Comparison of ENCODE assay signal across 27 mouse cellular contexts in the genomic region with DNA sequence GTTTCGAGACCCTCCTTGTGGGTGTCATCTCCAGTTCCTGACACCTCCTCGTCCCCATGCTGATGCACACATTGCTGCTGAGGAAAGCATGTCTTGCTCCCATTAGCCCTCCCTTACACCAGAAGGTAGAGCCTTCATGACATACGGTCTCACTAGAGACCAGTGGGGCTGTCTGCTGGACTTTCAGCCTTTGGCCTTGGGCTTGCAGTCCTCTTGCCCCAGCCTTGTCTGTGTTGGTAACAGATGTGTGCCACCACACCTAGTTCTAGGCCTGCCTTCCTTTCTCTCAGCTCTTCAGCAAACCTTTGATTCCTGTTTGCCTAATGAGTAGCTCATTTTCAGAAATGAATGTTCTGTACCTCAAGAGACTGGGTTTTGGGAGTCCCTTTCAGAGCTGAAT. TPM values are rescaled to one million over a fixed set of nuclear protein-coding genes. Genes with fewer than 3 reads are reported as not detected.
DNase-seq lines count a peak whose midpoint lies in the region; ATAC-seq and TF ChIP-seq lines count a peak whose summit lies in the region.
"Had no signal": no experiment of that assay in that cellular context is flagged by ENCODE, and none has a peak within 500 bp of the region (broad histone marks: within the 10 kb centered on the region; RNA-seq: fewer than 3 reads in every experiment).

No protein-coding gene starts in this region.

- no peak for TF ChIP-seq EP300 in stomach, postnatal 0 days (optimal IDR thresholded peaks at IDR 0.05)

- DNase-seq in kidney, adult 11 months, result peak; percentile 44
- no peak for DNase-seq in kidney, postnatal 10 days
- no peak for DNase-seq in kidney, postnatal 0 days (ENCODE audit: low spot score)
- no peak for DNase-seq in heart, adult 18-20 months
- DNase-seq in stomach, postnatal 0 days (ENCODE audit: low spot score), result no peak
- DNase-seq: adrenal gland, postnatal 14 days; cerebellum, adult 11-12 months; cerebellum, adult 9-10 months; cerebellum, postnatal 25 days; gastrocnemius, adult 2 months; gastrocnemius, postnatal 25 days; heart, postnatal 10 days; heart, postnatal 4 days had no signal

- H3K27me3 ChIP-seq in kidney, embryonic 14.5 days (ENCODE audit: control insufficient read depth, insufficient read depth, low read length), result no peaks in the 10 kb centered on the region
- no peaks in the 10 kb centered on the region for H3K27me3 ChIP-seq in kidney, embryonic 16.5 days (ENCODE audit: insufficient read depth, low read length)
- no peaks in the 10 kb centered on the region for H3K27me3 ChIP-seq in kidney, postnatal 0 days (ENCODE audit: insufficient read depth, low read length)
- no peaks in the 10 kb centered on the region for H3K27me3 ChIP-seq in stomach, postnatal 0 days (ENCODE audit: control insufficient read depth, insufficient read depth, low read length)
- H3K27me3 ChIP-seq: embryonic facial prominence, embryonic 15.5 days; hindbrain, embryonic 13.5 days; Patski had no signal

- peaks cover 6% of the 10 kb centered on the region; the same call in 1 of the 2 replicates for H3K4me1 ChIP-seq in kidney, embryonic 14.5 days (ENCODE audit: control insufficient read depth, insufficient read depth, low read length)
- H3K4me1 ChIP-seq in kidney, embryonic 16.5 days (ENCODE audit: insufficient read depth, low read length), result peaks cover 31% of the 10 kb centered on the region
- H3K4me1 ChIP-seq in kidney, postnatal 0 days (replicated peaks; ENCODE audit: insufficient read depth, low read length), result peaks cover 18% of the 10 kb centered on the region; the same call in 1 of the 2 replicates
- no peaks in the 10 kb centered on the region for H3K4me1 ChIP-seq in stomach, postnatal 0 days (replicated peaks; ENCODE audit: control insufficient read depth, insufficient read depth)

- no peak overlapping the region for H3K9ac ChIP-seq in kidney, embryonic 14.5 days (ENCODE audit: low read depth, low read length)
- 0 out of 2 replicates have a peak overlapping the region, but pooled peaks have one; percentile 26 for H3K9ac ChIP-seq in kidney, embryonic 16.5 days (replicated peaks; ENCODE audit: low read length)
- no peak overlapping the region for H3K9ac ChIP-seq in kidney, postnatal 0 days (ENCODE audit: low read depth, low read length)
- no peak overlapping the region for H3K9ac ChIP-seq in stomach, postnatal 0 days (ENCODE audit: low read length)
- H3K9ac ChIP-seq: embryonic facial prominence, embryonic 15.5 days had no signal

- no peak for TF ChIP-seq CTCF in kidney, postnatal 0 days (IDR thresholded peaks at IDR 0.05; ENCODE audit: low read depth)
- TF ChIP-seq CTCF in stomach, postnatal 0 days (IDR thresholded peaks at IDR 0.05; ENCODE audit: low read depth), result no peak

- WGBS in kidney, embryonic 14.5 days, result 89% methylated on average over 3 of the region's 3 CpGs
- WGBS in kidney, embryonic 16.5 days, result 84% methylated on average over 3 of the region's 3 CpGs
- WGBS in kidney, postnatal 0 days, result 88% methylated on average over 3 of the region's 3 CpGs
- 86% methylated on average over 3 of the region's 3 CpGs for WGBS in stomach, postnatal 0 days

- H3K27ac ChIP-seq in kidney, embryonic 14.5 days (ENCODE audit: low read depth, low read length), result no peak overlapping the region
- peak overlapping the region; percentile 48; the same call in 1 of the 2 replicates for H3K27ac ChIP-seq in kidney, embryonic 16.5 days (ENCODE audit: low read length)
- 0 out of 2 replicates have a peak overlapping the region, but pooled peaks have one; percentile 27 for H3K27ac ChIP-seq in kidney, postnatal 0 days
- H3K27ac ChIP-seq in stomach, postnatal 0 days (replicated peaks), result no peak overlapping the region
- H3K27ac ChIP-seq: embryonic facial prominence, embryonic 15.5 days; gastrocnemius, adult 2 months had no signal

- H3K4me3 ChIP-seq in kidney, embryonic 14.5 days (ENCODE audit: low read length), result no peak overlapping the region
- no peak overlapping the region for H3K4me3 ChIP-seq in kidney, embryonic 16.5 days (ENCODE audit: low read length)
- H3K4me3 ChIP-seq in kidney, postnatal 0 days (replicated peaks; ENCODE audit: low read depth, low read length), result no peak overlapping the region
- H3K4me3 ChIP-seq in stomach, postnatal 0 days (ENCODE audit: low read depth, low read length), result no peak overlapping the region
- H3K4me3 ChIP-seq: embryonic facial prominence, embryonic 15.5 days; erythroblast, embryonic 14.5 days; forebrain, embryonic 10.5 days; gastrocnemius, adult 2 months; heart, embryonic 10.5 days; hindbrain, embryonic 13.5 days had no signal

- peaks cover 2% of the 10 kb centered on the region; the same call in 1 of the 2 replicates for H3K36me3 ChIP-seq in kidney, embryonic 14.5 days (ENCODE audit: control insufficient read depth, insufficient read depth, low read length)
- 0 out of 2 replicates have a peak, but pooled peaks cover 2% of the 10 kb centered on the region for H3K36me3 ChIP-seq in kidney, embryonic 16.5 days (ENCODE audit: insufficient read depth, low read length)
- H3K36me3 ChIP-seq in kidney, postnatal 0 days (ENCODE audit: insufficient read depth, low read length), result no peaks in the 10 kb centered on the region
- H3K36me3 ChIP-seq in stomach, postnatal 0 days (ENCODE audit: control insufficient read depth, insufficient read depth, low read length), result no peaks in the 10 kb centered on the region
- H3K36me3 ChIP-seq: embryonic facial prominence, embryonic 15.5 days; forebrain, embryonic 10.5 days; heart, embryonic 10.5 days had no signal

- no peaks in the 10 kb centered on the region for H3K9me3 ChIP-seq in kidney, embryonic 14.5 days (ENCODE audit: control insufficient read depth, low read length)
- no peaks in the 10 kb centered on the region for H3K9me3 ChIP-seq in kidney, embryonic 16.5 days (ENCODE audit: low read length)
- no peaks in the 10 kb centered on the region for H3K9me3 ChIP-seq in kidney, postnatal 0 days (replicated peaks; ENCODE audit: low read length)
- H3K9me3 ChIP-seq in stomach, postnatal 0 days (ENCODE audit: control insufficient read depth, low read length), result no peaks in the 10 kb centered on the region
- H3K9me3 ChIP-seq: embryonic facial prominence, embryonic 15.5 days; forebrain, embryonic 10.5 days; heart, embryonic 10.5 days; hindbrain, embryonic 13.5 days had no signal

- no peak overlapping the region for H3K4me2 ChIP-seq in kidney, embryonic 14.5 days (replicated peaks; ENCODE audit: low read depth, low read length)
- H3K4me2 ChIP-seq in kidney, embryonic 16.5 days (replicated peaks; ENCODE audit: low read depth, low read length), result no peak overlapping the region
- no peak overlapping the region for H3K4me2 ChIP-seq in kidney, postnatal 0 days (ENCODE audit: low read length)
- H3K4me2 ChIP-seq in stomach, postnatal 0 days (replicated peaks; ENCODE audit: low read depth), result no peak overlapping the region
- H3K4me2 ChIP-seq: embryonic facial prominence, embryonic 15.5 days; hindbrain, embryonic 13.5 days had no signal

- no peak for ATAC-seq in kidney, embryonic 14.5 days (ENCODE audit: low FRiP score, low TSS enrichment)
- no peak for ATAC-seq in kidney, embryonic 16.5 days (ENCODE audit: low FRiP score, low TSS enrichment)
- no peak for ATAC-seq in kidney, postnatal 0 days (replicated peaks; ENCODE audit: low FRiP score, low read depth)
- no peak for ATAC-seq in stomach, postnatal 0 days (ENCODE audit: low FRiP score, low TSS enrichment)
- ATAC-seq: activated CD4-positive, CD25-positive, alpha-beta regulatory T cell, adult 4 months; Patski had no signal

RNA-seq across cellular contexts. Expression of gene Snx29, which starts 45.7 kb away (rescaled TPM):
- 8.6 and 17.7 TPM in 2 replicates for polyA plus RNA-seq in kidney, embryonic 14.5 days (2014; fragmentation: Nextera tagmentation; extraction: Ambion mirVana)
- 15.7 and 23.2 TPM in 2 replicates for polyA plus RNA-seq in kidney, embryonic 16.5 days (2015; fragmentation: Nextera tagmentation; extraction: Ambion mirVana)
- polyA plus RNA-seq in kidney, postnatal 0 days (2015; fragmentation: Nextera tagmentation; extraction: Ambion mirVana), result 6.9 and 10.8 TPM in 2 replicates
- total RNA-seq in heart, adult 18-20 months (2021), result 10 to 100 TPM; 10.5 to 11.4 TPM
- polyA plus RNA-seq in stomach, postnatal 0 days (2015; fragmentation: Nextera tagmentation; extraction: Ambion mirVana), result 4.8 and 5.2 TPM in 2 replicates

RNA-seq across cellular contexts. Expression of gene Tnfrsf17, which starts 54.8 kb away (rescaled TPM):
- polyA plus RNA-seq in kidney, embryonic 14.5 days (2014; fragmentation: Nextera tagmentation; extraction: Ambion mirVana), result not detected in 2 replicates
- not detected in 2 replicates for polyA plus RNA-seq in kidney, embryonic 16.5 days (2015; fragmentation: Nextera tagmentation; extraction: Ambion mirVana)
- polyA plus RNA-seq in kidney, postnatal 0 days (2015; fragmentation: Nextera tagmentation; extraction: Ambion mirVana), result not detected in 2 replicates
- not detected for total RNA-seq in heart, adult 18-20 months (2021)
- 0.12 TPM in 1 of 2 replicates, not detected in the other for polyA plus RNA-seq in stomach, postnatal 0 days (2015; fragmentation: Nextera tagmentation; extraction: Ambion mirVana)
- total RNA-seq: adrenal gland, adult 18-20 months; adrenal gland, postnatal 14 days; gastrocnemius, adult 2 months; gastrocnemius, postnatal 25 days; granulocyte monocyte progenitor cell, adult 5-6 weeks; heart, postnatal 10 days; heart, postnatal 4 days had no signal
- polyA plus RNA-seq: activated CD4-positive, CD25-positive, alpha-beta regulatory T cell, adult 4 months; C2C12; embryonic facial prominence, embryonic 15.5 days; erythroblast, embryonic 14.5 days; forebrain, embryonic 10.5 days; forebrain, embryonic 14.5 days; heart, embryonic 10.5 days; heart, embryonic 14.5 days; hindbrain, embryonic 13.5 days; Patski had no signal

Comparison
In these comparisons a context has a peak if more than half of its experiments do, and no peak if none do; other contexts are left out.
1. H3K27ac ChIP-seq: peak in kidney, embryonic 16.5 days (single experiment) and kidney, postnatal 0 days (single experiment); none in kidney, embryonic 14.5 days (single experiment) and stomach, postnatal 0 days (single experiment).